Mouse (Mus musculus): ENCODE data around the gene Ank3.

GRCm38 (mm10) chr10:69892162-69892561, 493.6 kb downstream of the Ank3 start:
- TF ChIP-seq CTCF (conservative IDR thresholded peaks at IDR 0.05; ENCODE audit: low read length) = no peak
- TF ChIP-seq POU5F1 (IDR thresholded peaks at IDR 0.05; ENCODE audit: borderline replicate concordance, low read length) = no peak

Measured in E14TG2a.4 (cell line).